Comparison of ENCODE assay signal across 8 mouse cellular contexts in the genomic region with DNA sequence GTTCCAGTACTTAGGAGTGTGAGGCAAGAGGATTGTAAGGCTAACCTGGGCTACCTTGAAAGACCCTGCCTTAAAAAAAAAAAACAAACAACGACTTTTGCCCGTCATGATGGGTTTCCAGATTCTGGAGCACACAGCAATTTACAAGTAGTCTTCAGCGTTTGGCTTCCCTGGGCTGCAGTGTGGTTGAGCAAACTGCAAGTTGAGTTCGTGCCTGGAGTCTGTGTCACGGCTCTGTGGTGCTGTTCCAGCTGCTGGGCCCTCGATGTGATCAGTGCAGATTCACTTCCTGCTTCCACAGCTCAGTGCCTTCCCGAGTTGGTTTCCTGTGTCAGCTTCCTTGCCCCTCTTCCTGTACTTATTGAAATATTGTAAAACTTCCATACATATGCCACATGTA. TPM values are rescaled to one million over a fixed set of nuclear protein-coding genes. Genes with fewer than 3 reads are reported as not detected.
DNase-seq lines count a peak whose midpoint lies in the region; ATAC-seq and TF ChIP-seq lines count a peak whose summit lies in the region.

No protein-coding gene starts in this region.

- no peak overlapping the region for H3K4me2 ChIP-seq in forebrain, embryonic 14.5 days (ENCODE audit: low read length)
- no peak overlapping the region for H3K4me2 ChIP-seq in forebrain, embryonic 12.5 days
- no peak overlapping the region for H3K4me2 ChIP-seq in lung, embryonic 14.5 days

- no peak overlapping the region for H3K4me3 ChIP-seq in forebrain, embryonic 14.5 days (ENCODE audit: low read depth, low read length)
- H3K4me3 ChIP-seq in forebrain, embryonic 12.5 days (replicated peaks): no peak overlapping the region
- H3K4me3 ChIP-seq in lung, embryonic 14.5 days (ENCODE audit: low read depth, low read length): no peak overlapping the region

- no peaks in the 10 kb centered on the region for H3K9me3 ChIP-seq in forebrain, embryonic 14.5 days (replicated peaks; ENCODE audit: control insufficient read depth, low read length)
- no peaks in the 10 kb centered on the region for H3K9me3 ChIP-seq in forebrain, embryonic 12.5 days
- H3K9me3 ChIP-seq in lung, embryonic 14.5 days (ENCODE audit: low read depth, low read length): no peaks in the 10 kb centered on the region

- H3K36me3 ChIP-seq in forebrain, embryonic 14.5 days (ENCODE audit: control insufficient read depth, insufficient read depth, low read length): peaks cover 35% of the 10 kb centered on the region
- peaks cover 38% of the 10 kb centered on the region for H3K36me3 ChIP-seq in forebrain, embryonic 12.5 days (replicated peaks)
- peaks cover 38% of the 10 kb centered on the region for H3K36me3 ChIP-seq in lung, embryonic 14.5 days (ENCODE audit: insufficient read depth)

- no peak overlapping the region for H3K9ac ChIP-seq in forebrain, embryonic 14.5 days (ENCODE audit: low read length)
- no peak overlapping the region for H3K9ac ChIP-seq in forebrain, embryonic 12.5 days
- peak overlapping the region; percentile 13; the same call in 1 of the 2 replicates for H3K9ac ChIP-seq in lung, embryonic 14.5 days

- H3K4me1 ChIP-seq in forebrain, embryonic 14.5 days (ENCODE audit: control insufficient read depth, insufficient read depth, low read length): no peaks in the 10 kb centered on the region
- peaks cover 4% of the 10 kb centered on the region; the same call in 1 of the 2 replicates for H3K4me1 ChIP-seq in forebrain, embryonic 12.5 days
- peaks cover 2% of the 10 kb centered on the region; the same call in 1 of the 2 replicates for H3K4me1 ChIP-seq in lung, embryonic 14.5 days (ENCODE audit: insufficient read depth)

- no peaks in the 10 kb centered on the region for H3K27me3 ChIP-seq in forebrain, embryonic 14.5 days (replicated peaks; ENCODE audit: control insufficient read depth, insufficient read depth, low read length)
- H3K27me3 ChIP-seq in forebrain, embryonic 12.5 days: no peaks in the 10 kb centered on the region
- H3K27me3 ChIP-seq in lung, embryonic 14.5 days (ENCODE audit: insufficient read depth, low read length): no peaks in the 10 kb centered on the region

- H3K27ac ChIP-seq in forebrain, embryonic 14.5 days (ENCODE audit: low read depth, low read length): 0 out of 2 replicates have a peak overlapping the region, but pooled peaks have one; percentile 18
- H3K27ac ChIP-seq in forebrain, embryonic 12.5 days: no peak overlapping the region
- H3K27ac ChIP-seq in lung, embryonic 14.5 days (ENCODE audit: low read depth): peak overlapping the region; percentile 81

- DNase-seq in forebrain, embryonic 14.5 days (ENCODE audit: low spot score): peak; percentile 5
- DNase-seq in brain, adult 2 months (ENCODE audit: low read depth, low spot score): peak; percentile 61
- DNase-seq in heart, postnatal 4 days: peak; percentile 27
- peak; percentile 50 for DNase-seq in lung, embryonic 14.5 days
- no peak for DNase-seq in right cerebral cortex, postnatal 4 days
- no peak for DNase-seq in layer of hippocampus, adult 11-12 months (ENCODE audit: low spot score)
- no peak for DNase-seq in cerebellum, postnatal 36 days

- no peak for TF ChIP-seq CTCF in lung, embryonic 14.5 days (IDR thresholded peaks at IDR 0.05; ENCODE audit: low read depth)

- no peak for ATAC-seq in forebrain, embryonic 14.5 days
- ATAC-seq in forebrain, embryonic 12.5 days (ENCODE audit: low FRiP score): no peak
- no peak for ATAC-seq in lung, embryonic 14.5 days (ENCODE audit: insufficient read depth)

- 79% methylated on average over 7 of the region's 7 CpGs for WGBS in forebrain, embryonic 14.5 days
- 87% methylated on average over 7 of the region's 7 CpGs for WGBS in forebrain, embryonic 12.5 days
- 20% methylated on average over 7 of the region's 7 CpGs for WGBS in lung, embryonic 14.5 days

RNA-seq across cellular contexts. Expression of gene Trp53bp2, which starts 52.3 kb away (rescaled TPM):
- 20.2 and 24.7 TPM in 2 replicates for polyA plus RNA-seq in forebrain, embryonic 14.5 days (2014; fragmentation: Nextera tagmentation; extraction: Ambion mirVana)
- 32.5 and 35.4 TPM in 2 replicates for polyA plus RNA-seq in forebrain, embryonic 12.5 days (2016; fragmentation: Nextera tagmentation; extraction: Ambion mirVana)
- 10 to 100 TPM; 20.4 to 20.5 TPM for total RNA-seq in heart, postnatal 4 days (2021)
- 29.0 and 29.1 TPM in 2 replicates for polyA plus RNA-seq in lung, embryonic 14.5 days (2014; fragmentation: Nextera tagmentation; extraction: Ambion mirVana)

RNA-seq across cellular contexts. Expression of gene Capn2, which starts 56.1 kb away (rescaled TPM):
- 39.6 and 53.5 TPM in 2 replicates for polyA plus RNA-seq in forebrain, embryonic 14.5 days (2014; fragmentation: Nextera tagmentation; extraction: Ambion mirVana)
- polyA plus RNA-seq in forebrain, embryonic 12.5 days (2016; fragmentation: Nextera tagmentation; extraction: Ambion mirVana): 91.6 and 95.6 TPM in 2 replicates
- 10 to 100 TPM; 86.6 to 89.9 TPM for total RNA-seq in heart, postnatal 4 days (2021)
- polyA plus RNA-seq in lung, embryonic 14.5 days (2014; fragmentation: Nextera tagmentation; extraction: Ambion mirVana): 116 and 117 TPM in 2 replicates

Comparison
In these comparisons a context has a peak if more than half of its experiments do, and no peak if none do; other contexts are left out.
1. DNase-seq: peak in forebrain, embryonic 14.5 days (single experiment), brain, adult 2 months (single experiment), heart, postnatal 4 days (single experiment) and lung, embryonic 14.5 days (single experiment); none in right cerebral cortex, postnatal 4 days (single experiment), layer of hippocampus, adult 11-12 months (single experiment) and cerebellum, postnatal 36 days (0 of 2).